Mouse (Mus musculus): ENCODE data around the gene Arsa. TPM values are rescaled to one million over a fixed set of nuclear protein-coding genes. Genes with fewer than 3 reads are reported as not detected.
A peak's percentile ranks its signal among the peaks of the same experiment; 100 is the strongest.
"Not testable (repeated sequence)": the region's sequence is repeated elsewhere in the genome, so short reads cannot be mapped to it uniquely, and the experiment has no call there.

The Arsa gene
- polyA plus RNA-seq, 1 experiment from 2014 or later, result 15.2 TPM

DNA sequence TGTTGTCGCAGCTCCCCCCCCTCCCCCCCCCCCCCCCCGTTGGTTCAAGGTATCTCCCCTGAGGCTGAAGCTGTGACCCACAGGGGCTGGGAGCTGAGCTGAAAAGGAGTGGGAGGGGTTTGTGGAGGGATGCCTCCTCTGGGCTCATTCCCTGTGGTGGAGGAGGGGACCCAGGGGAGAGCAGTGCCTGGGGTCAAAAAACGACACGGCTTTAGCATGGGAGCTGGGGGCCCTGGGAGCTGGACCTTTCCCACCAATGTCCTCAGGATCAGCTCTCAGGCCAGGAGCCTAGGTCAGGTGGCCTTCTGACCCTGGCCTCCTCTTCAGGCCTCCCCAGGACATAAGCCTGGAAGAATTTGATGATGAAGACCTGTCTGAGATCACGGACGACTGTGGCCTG is 22.4 kb downstream of the Arsa start:
- no peak overlapping the region for H3K9ac ChIP-seq (replicated peaks)
- H3K9me3 ChIP-seq, result no peaks in the 10 kb centered on the region
- peak overlapping the region; percentile 96 for H3K4me2 ChIP-seq
- 22% methylated on average over 4 of the region's 6 CpGs for WGBS
- H3K27me3 ChIP-seq, result peaks cover 57% of the 10 kb centered on the region
- peaks cover 14% of the 10 kb centered on the region for H3K4me1 ChIP-seq (replicated peaks)
- no peak overlapping the region for H3K27ac ChIP-seq
- ATAC-seq (ENCODE audit: insufficient number of reproducible peaks, insufficient read depth, low FRiP score, low TSS enrichment, low read depth), result no peak
- H3K36me3 ChIP-seq, result no peaks in the 10 kb centered on the region
- peak overlapping the region; percentile 56; the same call in 1 of the 2 replicates for H3K4me3 ChIP-seq (replicated peaks)

DNA sequence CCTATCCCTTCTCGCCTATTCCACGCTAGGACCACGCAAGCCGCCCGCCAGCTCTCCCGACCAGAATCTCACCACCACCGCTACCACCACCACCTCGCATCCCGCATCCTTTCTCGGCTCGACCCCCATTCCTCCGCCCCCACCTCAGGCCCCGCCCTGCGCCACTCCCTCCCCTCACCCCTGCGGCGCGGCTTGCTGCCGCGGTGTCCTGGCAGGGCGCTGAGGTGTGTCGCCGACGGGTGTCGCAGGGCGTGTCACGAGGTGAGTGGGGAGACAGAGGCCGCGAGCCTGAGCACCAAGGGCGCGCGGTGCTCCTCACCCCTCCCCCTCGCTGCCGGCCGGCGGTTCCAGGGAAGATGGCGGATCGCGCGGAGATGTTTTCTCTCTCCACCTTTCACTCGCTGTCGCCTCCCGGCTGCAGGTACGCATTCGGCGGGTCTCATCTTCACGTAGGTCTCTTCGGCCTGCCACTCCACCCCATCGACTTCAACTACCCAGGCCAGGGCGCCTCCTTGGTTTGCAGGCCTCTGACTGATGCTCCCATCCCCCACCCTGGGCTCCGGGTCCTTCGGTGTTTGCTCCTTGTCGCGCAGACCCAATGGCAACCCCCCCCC is 23.3 kb downstream of the Arsa start, which contains the start of gene Mapk8ip2:
TSS of gene Mapk8ip2 (plus strand) at position 49 of the 614 bp plus-strand sequence.
- H3K9me3 ChIP-seq, result no peaks in the 10 kb centered on the region
- peak within 1 kb of the TSS; percentile 96 for H3K4me2 ChIP-seq
- WGBS, result under 1% methylated on average over 53 of the region's 53 CpGs
- H3K4me3 ChIP-seq (replicated peaks), result peak within 1 kb of the TSS; percentile 56
- H3K27ac ChIP-seq, result no peak within 1 kb of the TSS
- H3K36me3 ChIP-seq, result no peaks in the 10 kb centered on the region
- H3K27me3 ChIP-seq, result peaks cover 57% of the 10 kb centered on the region
- no peak for ATAC-seq (ENCODE audit: insufficient number of reproducible peaks, insufficient read depth, low FRiP score, low TSS enrichment, low read depth)
- H3K4me1 ChIP-seq (replicated peaks), result peaks cover 14% of the 10 kb centered on the region
- 0 out of 2 replicates have a peak within 1 kb of the TSS, but pooled peaks have one; percentile 18 for H3K9ac ChIP-seq (replicated peaks)

DNA sequence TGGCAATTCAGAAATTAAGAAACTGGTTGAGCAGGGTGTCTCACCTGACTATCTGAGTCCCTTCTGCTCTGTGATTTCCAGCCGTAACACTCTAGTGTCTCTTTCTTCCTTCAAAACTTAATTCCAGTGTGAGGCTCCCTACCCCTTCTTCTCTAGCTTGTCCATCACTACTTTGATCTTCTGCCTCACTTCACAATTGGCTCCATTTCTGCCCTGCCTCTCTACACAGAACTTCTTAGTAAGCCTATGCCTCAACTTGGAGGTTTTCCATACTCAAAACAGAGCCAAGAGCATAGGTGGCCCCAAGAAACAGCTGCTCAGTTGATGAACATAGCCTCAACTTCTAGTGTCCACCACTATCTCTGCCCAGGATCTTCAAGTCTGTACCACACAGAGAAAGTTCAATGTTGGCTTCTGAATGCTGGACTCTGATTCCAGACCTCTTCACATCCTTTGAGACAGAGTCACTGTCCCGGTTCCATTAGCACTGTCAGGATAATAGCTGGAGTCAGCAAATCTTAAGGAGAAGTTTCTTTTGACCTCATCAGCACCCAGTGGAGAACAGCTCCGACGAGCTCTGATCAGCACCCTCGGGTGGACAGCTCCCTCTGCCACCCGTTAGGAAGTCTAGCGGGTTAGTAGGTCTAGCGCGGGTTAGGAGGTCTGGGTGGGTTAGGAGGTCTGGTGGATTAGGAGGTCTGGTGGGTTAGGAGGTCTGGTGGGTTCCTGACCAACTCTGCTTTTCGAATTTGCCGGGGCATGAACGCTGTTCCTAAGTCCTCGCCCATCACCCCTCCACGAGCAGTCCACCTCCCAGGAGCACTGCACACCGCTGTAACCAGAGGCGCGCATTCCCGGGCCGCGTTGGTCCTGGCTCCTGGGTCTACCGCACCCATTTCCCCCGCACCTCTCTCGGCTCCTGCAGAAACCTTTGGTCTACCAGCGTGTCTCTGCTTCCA is 24.0 kb downstream of the Arsa start:
- Histone ChIP-seq H3K27ac (no peak overlapping the region), H3K9ac (replicated peaks) (no peak overlapping the region), H3K4me1 (replicated peaks) (peaks cover 14% of the 10 kb centered on the region), H3K27me3 (peaks cover 57% of the 10 kb centered on the region), H3K9me3 (no peaks in the 10 kb centered on the region), H3K4me3 (replicated peaks) (peak overlapping the region; percentile 56), H3K36me3 (no peaks in the 10 kb centered on the region), H3K4me2 (peak overlapping the region; percentile 96)
- ATAC-seq (ENCODE audit: insufficient number of reproducible peaks, insufficient read depth, low FRiP score, low TSS enrichment, low read depth), result no peak; the same call in 1 of the 2 replicates
- WGBS, result 4% methylated on average over 24 of the region's 24 CpGs

DNA sequence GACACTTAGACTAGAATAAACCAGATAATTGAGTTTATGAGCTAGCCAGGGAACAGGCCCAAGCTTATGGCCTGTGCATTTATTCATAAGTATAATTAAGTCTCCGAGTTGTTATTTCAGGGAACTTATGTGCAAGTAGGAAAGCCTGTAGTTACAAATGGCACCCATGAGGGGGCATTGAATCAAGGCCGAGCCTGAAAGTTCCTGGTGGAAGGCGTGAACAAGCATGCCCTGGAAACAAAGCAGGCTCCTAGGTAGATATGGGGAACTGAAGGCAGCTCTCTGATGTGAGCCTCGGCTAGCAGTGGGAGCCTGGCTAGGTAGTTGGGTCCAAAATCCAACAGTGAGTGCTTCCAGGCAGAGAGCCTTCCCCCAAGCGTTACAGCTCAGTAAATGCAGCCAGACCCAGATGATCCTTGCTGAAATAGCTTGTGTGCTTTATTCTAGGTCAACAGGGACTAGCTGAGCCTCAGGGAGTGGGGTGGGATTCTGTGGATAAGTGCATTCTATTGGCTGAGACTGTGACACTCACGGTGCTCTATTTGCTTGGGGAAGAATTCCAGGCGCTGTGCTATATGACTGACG is 34.6 kb downstream of the Arsa start:
- Histone ChIP-seq H3K9me3 (no peaks in the 10 kb centered on the region), H3K36me3 (no peaks in the 10 kb centered on the region), H3K9ac (replicated peaks) (no peak overlapping the region), H3K4me2 (no peak overlapping the region), H3K27me3 (no peaks in the 10 kb centered on the region; the same call in 1 of the 2 replicates), H3K4me3 (replicated peaks) (no peak overlapping the region), H3K4me1 (replicated peaks) (no peaks in the 10 kb centered on the region), H3K27ac (no peak overlapping the region)
- 38% methylated on average over 8 of the region's 8 CpGs for WGBS
- no peak for ATAC-seq (ENCODE audit: insufficient number of reproducible peaks, insufficient read depth, low FRiP score, low TSS enrichment, low read depth)

DNA sequence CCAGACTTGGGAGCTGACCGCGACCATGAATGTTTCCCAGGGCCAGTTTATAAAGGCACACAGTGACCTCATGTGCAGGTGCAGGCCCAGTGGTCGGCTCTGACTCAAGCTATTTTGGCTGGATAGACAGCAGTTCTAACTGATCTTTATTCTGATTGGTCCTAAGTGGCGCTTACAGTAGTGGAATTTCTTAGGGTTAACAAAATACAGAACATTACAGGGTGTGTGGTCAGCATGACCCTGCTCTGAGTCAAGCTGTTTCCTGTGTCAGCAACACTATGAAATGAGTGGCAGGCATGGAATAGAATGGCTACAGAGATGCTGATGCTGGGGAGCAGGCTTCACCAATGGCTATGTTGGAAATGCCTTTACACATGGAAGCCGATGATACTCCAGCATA is 41.3 kb downstream of the Arsa start:
- ATAC-seq (ENCODE audit: insufficient number of reproducible peaks, insufficient read depth, low FRiP score, low TSS enrichment, low read depth), result no peak
- 88% methylated on average over 5 of the region's 5 CpGs for WGBS
- no peak overlapping the region for H3K9ac ChIP-seq (replicated peaks)
- H3K4me1 ChIP-seq (replicated peaks), result no peaks in the 10 kb centered on the region
- no peaks in the 10 kb centered on the region; the same call in 1 of the 2 replicates for H3K27me3 ChIP-seq
- H3K4me2 ChIP-seq, result no peak overlapping the region
- H3K27ac ChIP-seq, result no peak overlapping the region
- H3K9me3 ChIP-seq, result no peaks in the 10 kb centered on the region
- H3K36me3 ChIP-seq, result no peaks in the 10 kb centered on the region
- H3K4me3 ChIP-seq (replicated peaks), result no peak overlapping the region

DNA sequence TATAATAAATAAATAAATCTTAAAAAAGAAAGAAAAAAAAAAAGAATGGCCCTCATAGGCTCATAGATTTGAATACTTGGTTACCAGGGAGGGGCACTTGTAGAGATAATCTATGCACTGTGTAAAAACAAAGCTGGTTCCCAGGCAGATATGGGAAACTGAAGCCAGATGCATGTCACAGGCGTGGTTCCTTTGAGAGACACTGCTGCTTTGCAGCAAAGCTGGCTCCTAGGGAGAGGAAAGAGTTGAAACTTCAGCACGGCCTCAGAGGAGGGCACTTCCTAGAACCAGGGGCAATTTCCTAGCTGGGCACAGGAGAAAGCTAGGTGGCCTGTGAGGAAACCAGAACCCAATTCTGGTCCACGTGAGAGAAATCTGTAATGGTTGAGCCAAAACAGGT is 43.1 kb downstream of the Arsa start:
- H3K27ac ChIP-seq, result no peak overlapping the region
- no peaks in the 10 kb centered on the region for H3K9me3 ChIP-seq
- no peak overlapping the region for H3K4me2 ChIP-seq
- no peaks in the 10 kb centered on the region; the same call in 1 of the 2 replicates for H3K27me3 ChIP-seq
- no peak for ATAC-seq (ENCODE audit: insufficient number of reproducible peaks, insufficient read depth, low FRiP score, low TSS enrichment, low read depth)
- WGBS, result 68% methylated on average over 3 of the region's 3 CpGs
- H3K36me3 ChIP-seq, result no peaks in the 10 kb centered on the region
- H3K4me3 ChIP-seq (replicated peaks), result no peak overlapping the region
- peaks cover 4% of the 10 kb centered on the region; the same call in 1 of the 2 replicates for H3K4me1 ChIP-seq (replicated peaks)
- H3K9ac ChIP-seq (replicated peaks), result no peak overlapping the region

DNA sequence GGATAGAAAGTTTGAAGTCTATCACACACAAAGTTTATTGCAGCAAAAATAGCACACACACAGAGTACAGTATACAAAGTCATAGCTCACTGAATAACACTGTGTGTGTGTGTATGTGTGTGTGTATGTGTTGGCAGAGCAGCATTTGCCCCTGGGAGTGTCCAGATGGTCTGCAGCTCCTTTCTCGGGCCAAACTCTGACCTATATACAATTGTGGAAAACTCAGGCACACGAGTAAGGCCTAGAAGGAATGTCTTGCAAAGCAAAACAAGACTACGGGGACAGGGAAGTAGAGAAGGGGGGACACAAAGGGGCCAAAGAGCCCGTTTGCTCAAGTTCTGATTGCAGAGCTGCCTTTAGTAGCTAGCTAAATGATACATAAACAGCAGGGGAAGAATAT is 44.3 kb downstream of the Arsa start:
- 85% methylated on average over 4 of the region's 4 CpGs for WGBS
- Histone ChIP-seq H3K4me3 (replicated peaks) (no peak overlapping the region), H3K4me1 (replicated peaks) (peaks cover 11% of the 10 kb centered on the region), H3K9me3 (no peaks in the 10 kb centered on the region), H3K4me2 (no peak overlapping the region), H3K36me3 (peaks cover 1% of the 10 kb centered on the region; the same call in 1 of the 2 replicates), H3K9ac (replicated peaks) (no peak overlapping the region), H3K27ac (no peak overlapping the region), H3K27me3 (no peaks in the 10 kb centered on the region; the same call in 1 of the 2 replicates)
- ATAC-seq (ENCODE audit: insufficient number of reproducible peaks, insufficient read depth, low FRiP score, low TSS enrichment, low read depth), result no peak

DNA sequence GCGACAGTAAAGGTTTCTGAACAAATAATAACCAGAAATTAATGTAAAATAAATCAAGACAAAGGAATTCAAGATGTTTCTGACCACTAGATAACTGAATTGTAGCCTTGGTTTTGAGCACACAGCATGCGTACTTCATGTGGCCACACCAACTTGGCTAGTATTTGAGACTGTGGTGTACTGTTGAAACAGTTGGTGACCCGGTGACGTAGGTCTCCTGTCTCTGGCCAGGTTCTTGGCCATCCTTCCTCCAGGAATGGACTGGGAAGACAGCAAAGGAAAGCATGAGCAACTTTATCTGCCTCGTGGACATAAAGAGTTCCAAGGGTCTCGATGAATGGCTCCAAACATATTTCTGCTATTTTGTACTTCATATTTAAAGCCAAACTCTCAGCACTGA is 45.4 kb downstream of the Arsa start:
- Histone ChIP-seq H3K27ac (no peak overlapping the region), H3K4me2 (no peak overlapping the region), H3K9ac (replicated peaks) (no peak overlapping the region), H3K36me3 (peaks cover 13% of the 10 kb centered on the region; the same call in 1 of the 2 replicates), H3K9me3 (no peaks in the 10 kb centered on the region), H3K4me1 (replicated peaks) (peaks cover 11% of the 10 kb centered on the region), H3K27me3 (no peaks in the 10 kb centered on the region; the same call in 1 of the 2 replicates), H3K4me3 (replicated peaks) (no peak overlapping the region)
- WGBS, result 89% methylated on average over 6 of the region's 6 CpGs
- ATAC-seq (ENCODE audit: insufficient number of reproducible peaks, insufficient read depth, low FRiP score, low TSS enrichment, low read depth), result no peak

DNA sequence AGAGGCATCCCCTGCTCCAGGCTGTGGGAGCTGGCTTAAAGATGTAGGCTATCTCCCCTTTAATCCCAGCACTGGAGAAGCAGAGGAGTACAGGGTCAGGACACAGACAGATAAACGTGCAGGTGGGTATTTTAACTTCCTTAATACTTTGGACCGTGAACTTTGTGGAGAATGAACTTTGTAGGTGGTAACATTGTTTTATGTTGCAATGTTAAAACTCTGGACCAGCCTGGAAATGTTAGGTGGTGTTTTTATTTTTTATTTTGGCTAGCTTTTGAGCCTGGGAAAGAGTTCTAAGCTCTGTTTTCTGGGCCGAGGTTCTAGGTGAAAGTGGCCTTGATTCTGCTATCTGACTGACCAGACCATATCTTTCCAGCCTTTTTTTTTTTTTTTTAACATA is 46.0 kb downstream of the Arsa start:
- Histone ChIP-seq H3K27me3 (no peaks in the 10 kb centered on the region; the same call in 1 of the 2 replicates), H3K4me1 (replicated peaks) (peaks cover 12% of the 10 kb centered on the region), H3K27ac (no peak overlapping the region), H3K4me3 (replicated peaks) (no peak overlapping the region), H3K9me3 (no peaks in the 10 kb centered on the region), H3K36me3 (peaks cover 18% of the 10 kb centered on the region), H3K9ac (replicated peaks) (no peak overlapping the region), H3K4me2 (no peak overlapping the region)
- no peak for ATAC-seq (ENCODE audit: insufficient number of reproducible peaks, insufficient read depth, low FRiP score, low TSS enrichment, low read depth)
- WGBS, result 87% methylated on average over 3 of the region's 3 CpGs

DNA sequence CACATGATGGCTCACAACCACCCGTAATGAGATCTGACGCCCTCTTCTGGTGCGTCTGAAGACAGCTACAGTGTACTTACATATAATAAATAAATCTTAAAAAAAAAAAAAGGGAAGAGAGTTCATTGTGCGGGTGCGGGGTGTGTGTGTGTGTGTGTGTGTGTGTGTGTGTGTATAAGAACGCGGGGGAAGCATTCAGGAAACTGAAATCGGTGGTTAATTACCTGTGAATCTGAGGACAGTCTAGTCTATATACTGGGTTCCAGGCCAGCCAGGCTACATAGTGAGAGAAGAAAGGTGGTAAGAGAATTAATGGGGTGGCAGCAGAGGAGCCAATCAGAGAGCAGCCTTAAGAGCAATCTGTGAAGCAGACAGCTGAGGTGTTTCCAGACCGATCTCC is 46.5 kb downstream of the Arsa start:
- not testable (repeated sequence) for H3K9me3 ChIP-seq, H3K4me2 ChIP-seq

DNA sequence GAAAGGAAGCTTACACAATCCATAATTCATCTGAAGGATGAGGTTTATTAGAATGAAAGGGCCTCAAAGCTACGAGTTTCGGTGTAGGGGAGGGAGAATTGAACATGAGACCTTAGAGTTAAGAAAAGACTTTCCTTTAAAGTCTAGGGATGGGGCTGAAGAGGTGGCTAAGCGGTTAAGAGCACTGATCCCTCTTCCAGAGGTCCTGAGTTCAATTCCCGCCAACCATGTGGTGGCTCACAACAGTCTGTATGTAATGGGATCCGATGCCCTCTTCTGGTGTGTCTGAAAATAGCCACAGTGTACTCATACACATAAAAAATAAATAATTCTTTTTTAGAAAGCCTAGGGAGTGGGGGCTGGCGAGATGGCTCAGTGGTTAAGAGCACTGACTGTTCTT is 46.9 kb downstream of the Arsa start:
- no peak for ATAC-seq (ENCODE audit: insufficient number of reproducible peaks, insufficient read depth, low FRiP score, low TSS enrichment, low read depth)
- Histone ChIP-seq H3K4me1 (replicated peaks) (peaks cover 22% of the 10 kb centered on the region), H3K9me3 (no peaks in the 10 kb centered on the region), H3K4me3 (replicated peaks) (peak overlapping the region; percentile 74), H3K27me3 (no peaks in the 10 kb centered on the region), H3K27ac (peak overlapping the region; percentile 96), H3K9ac (replicated peaks) (peak overlapping the region; percentile 75; the same call in 1 of the 2 replicates), H3K36me3 (peaks cover 25% of the 10 kb centered on the region), H3K4me2 (peak overlapping the region; percentile 87)
- WGBS, result 43% methylated on average over 6 of the region's 6 CpGs

More for the DNA sequence above, 46.5 kb downstream of the Arsa start:
- not testable (repeated sequence) for H3K27ac ChIP-seq; H3K9ac ChIP-seq (replicated peaks); H3K27me3 ChIP-seq; ATAC-seq (ENCODE audit: insufficient number of reproducible peaks, insufficient read depth, low FRiP score, low TSS enrichment, low read depth); H3K4me3 ChIP-seq (replicated peaks)
- Histone ChIP-seq H3K4me1 (replicated peaks) (peaks cover 17% of the 10 kb centered on the region), H3K36me3 (peaks cover 23% of the 10 kb centered on the region)
- WGBS, result 84% methylated on average over 9 of the region's 9 CpGs
